Mouse (Mus musculus) cerebellum, adult 11 months (tissue): ENCODE measurements around the gene Scai.
"Not testable (repeated sequence)": the region's sequence is repeated elsewhere in the genome, so short reads cannot be mapped to it uniquely, and the experiment has no call there.

Experiments used
- DNase-seq: peaks from one replicate; pipeline ENCODE4 v3.0.0; 2022

Scai gene

DNA sequence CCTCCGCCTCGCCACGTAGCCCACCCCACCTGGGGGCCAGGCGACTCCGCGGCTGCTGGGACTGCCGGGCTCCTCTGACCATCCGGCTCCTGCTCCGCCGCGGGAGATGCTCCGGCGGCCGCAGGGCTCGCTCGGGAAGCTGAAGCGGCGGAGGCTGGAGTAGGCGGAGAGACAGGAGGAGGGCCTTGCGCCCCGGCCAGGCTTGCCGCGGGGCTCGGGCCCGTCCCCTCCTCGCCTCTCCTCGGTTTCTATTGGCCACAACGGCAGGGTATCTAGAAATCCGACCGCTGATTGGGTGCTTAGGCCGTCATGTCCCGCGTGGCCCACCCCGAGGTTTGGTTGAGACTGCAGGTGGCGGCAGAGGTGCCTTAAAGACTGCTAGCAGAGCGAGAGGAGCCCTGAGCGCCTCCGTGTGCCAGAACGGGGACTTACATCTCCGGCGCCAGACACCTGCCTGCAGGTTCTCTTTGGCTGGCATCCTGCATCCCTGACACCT, at the start of gene Scai:
Gene Scai, minus strand, starts transcription at position 174 of the 496 bp plus-strand sequence.
- peak; percentile 99 for DNase-seq

GRCm38 (mm10) chr2:39226731-39227130, 36.2 kb upstream of the Scai start:
- no peak for DNase-seq

DNA sequence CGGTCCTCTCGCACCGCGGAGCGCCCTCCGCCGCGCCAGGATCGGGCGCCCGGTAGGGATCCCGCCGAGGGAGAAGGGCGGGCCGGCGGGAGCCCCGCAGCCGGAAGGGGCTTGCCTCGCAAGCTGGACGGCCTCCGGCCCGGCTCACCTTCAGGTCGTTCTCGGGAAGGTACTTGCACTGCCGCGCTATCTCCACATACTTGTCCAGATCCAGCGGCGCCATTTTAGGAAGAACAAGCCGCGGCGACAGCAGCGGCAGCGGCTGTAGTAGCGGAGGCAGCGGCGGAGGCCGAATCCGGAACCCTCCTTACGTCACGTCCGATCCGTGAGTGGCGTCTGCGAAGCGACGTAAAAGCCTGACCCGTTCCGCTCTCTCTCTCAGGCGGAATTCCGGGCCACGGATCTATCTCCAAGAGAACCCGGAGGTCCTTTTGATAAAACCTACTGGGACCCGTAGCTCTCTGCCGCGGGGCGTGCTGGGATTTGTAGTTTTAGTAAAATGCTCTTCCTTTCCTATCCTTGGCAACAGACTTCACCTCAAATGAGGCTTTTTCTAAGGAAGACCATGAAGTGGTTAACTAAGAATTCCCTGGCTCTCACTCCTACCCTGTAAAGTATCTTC, 35.6 kb upstream of the Scai start, which contains the start of gene Ppp6c:
Gene Ppp6c, minus strand, starts transcription at position 433 of the 622 bp plus-strand sequence.
- peak; percentile 91 for DNase-seq

DNA sequence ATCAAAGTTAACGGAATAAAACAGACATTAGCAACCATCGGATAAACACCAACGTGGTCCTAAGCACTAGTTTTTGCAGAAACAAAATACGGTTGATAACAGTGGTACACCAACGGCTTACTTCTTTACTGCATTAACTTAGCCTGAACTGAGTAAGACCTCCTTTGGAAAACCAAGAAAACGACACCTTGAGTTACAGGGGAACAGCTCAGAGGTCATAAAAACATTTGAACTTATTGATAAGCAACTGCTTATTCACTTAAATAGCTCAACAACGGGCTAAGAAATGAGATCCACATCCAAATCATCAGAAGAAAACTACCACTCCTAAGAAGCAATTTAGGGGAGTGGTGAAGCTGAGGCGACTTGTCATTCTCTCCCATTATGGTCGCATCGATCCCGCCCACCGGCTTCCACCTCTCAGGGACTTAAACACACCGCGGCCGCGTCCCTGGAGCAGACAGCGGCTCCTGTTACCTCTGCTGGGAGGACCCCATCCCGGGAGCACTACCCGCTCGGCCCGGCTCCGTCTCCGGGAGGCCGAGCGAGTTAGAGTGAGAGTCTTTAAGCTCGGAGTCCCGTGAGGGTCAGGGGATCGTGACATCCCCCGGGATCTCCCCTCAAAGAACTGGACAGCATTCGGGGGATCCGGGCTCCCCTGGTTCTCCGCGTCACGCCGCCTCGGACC, 34.9 kb upstream of the Scai start:
- DNase-seq: not testable (repeated sequence)

DNA sequence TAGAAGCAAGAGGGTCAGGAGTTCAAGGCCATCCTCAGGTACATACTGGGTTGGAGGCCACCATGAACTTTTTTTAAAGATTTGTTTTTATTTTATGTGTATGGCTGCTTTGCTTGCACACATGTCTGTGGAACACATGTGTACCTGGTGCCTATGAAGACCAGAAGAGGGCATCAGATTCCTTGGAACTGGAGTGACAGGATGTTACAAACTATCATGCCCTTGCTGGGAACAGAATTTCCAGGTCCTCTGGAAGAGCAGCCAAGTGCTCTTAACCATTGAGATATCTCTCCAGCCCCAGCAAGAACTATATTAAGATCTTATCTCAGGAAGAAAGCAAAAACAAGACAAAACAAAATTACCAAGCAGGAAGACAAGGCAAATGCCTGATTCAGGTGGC, 34.1 kb upstream of the Scai start:
- no peak for DNase-seq

DNA sequence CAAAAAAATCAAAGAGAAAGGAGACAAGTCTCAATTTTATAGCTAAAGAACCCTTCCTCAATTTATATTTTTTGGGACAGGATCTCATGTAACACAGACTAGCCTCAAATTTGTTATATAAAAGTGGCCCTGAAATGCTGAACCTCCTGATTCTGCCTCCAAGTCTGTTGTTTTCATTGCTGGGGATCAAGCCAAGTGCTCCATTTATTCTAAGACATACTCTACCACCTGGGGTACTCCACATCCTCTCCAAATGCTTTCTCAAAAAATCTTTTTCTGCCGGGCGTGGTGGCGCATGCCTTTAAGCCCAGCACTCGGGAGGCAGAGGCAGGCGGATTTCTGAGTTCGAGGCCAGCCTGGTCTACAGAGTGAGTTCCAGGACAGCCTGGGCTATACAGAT, 29.5 kb upstream of the Scai start:
- no peak for DNase-seq

DNA sequence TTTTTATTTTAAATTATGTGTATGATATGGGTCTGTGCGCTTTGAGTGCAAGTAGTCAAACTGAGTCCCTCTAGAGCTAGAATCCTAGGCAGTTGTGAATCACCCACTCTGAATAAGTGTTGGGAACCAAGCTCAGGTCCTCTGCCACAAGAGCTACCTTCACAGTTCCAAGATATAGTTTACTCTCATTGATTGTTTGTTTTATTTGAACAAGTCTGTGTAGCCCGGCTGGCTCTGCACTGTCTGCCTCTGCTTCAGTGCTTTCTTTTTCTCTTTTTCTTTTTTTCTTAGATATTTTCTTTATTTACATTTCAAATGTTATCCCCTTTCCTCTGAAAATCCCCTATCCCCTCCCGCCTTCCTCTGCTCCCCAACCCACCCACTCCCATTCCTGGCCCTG, 28.5 kb upstream of the Scai start:
- no peak for DNase-seq

DNA sequence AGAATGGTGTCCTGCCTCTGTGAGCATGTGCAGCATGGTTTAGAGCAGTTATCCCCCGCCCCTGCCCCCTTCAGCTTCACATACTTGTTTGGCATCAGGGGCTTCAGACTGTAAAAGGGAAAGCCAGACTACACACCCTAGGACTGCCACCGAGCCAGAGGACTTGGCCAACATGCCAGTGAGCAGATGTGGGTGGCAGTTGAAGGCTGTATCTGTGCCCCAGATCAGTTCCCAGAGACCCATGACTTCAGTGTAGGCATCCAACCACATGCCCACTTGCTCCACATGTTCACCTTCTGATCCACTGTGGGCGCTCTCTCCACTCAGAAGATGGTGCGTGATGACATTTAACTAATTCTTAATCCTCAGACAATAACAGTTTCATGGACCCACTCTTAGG, 26.6 kb upstream of the Scai start:
- DNase-seq: no peak

- DNase-seq: no peak
Observed at GRCm38 (mm10) chr2:39210738-39211137, 20.2 kb upstream of the Scai start.

- no peak for DNase-seq
Observed at GRCm38 (mm10) chr2:39203359-39203758, 12.8 kb upstream of the Scai start.

GRCm38 (mm10) chr2:39194809-39195208, 4.3 kb upstream of the Scai start:
- DNase-seq: no peak

GRCm38 (mm10) chr2:39189961-39190560, 473 bp downstream of the Scai start:
- DNase-seq: no peak

GRCm38 (mm10) chr2:39185942-39186341, 4.6 kb downstream of the Scai start:
- no peak for DNase-seq

DNA sequence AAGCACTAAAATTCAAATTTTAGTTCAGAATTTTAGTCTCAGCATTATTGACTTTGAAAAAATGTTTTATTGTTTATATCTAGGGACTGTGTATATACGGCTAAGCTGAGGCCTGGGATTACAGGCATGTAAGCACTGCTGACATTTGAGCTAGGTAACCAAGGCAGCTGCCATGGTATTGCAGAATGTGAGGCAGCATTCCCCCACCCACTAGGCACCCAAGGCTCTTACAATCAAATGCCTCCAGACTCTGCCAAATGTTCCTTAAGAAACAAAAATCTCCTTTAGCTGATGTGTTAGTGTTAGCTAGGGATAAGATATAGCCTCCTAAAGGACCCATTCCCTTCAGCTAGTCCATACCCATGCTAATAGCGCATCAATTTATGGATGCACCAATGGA, 6.9 kb downstream of the Scai start:
- no peak for DNase-seq

- no peak for DNase-seq
Observed at GRCm38 (mm10) chr2:39160996-39161395, 29.5 kb downstream of the Scai start.

DNA sequence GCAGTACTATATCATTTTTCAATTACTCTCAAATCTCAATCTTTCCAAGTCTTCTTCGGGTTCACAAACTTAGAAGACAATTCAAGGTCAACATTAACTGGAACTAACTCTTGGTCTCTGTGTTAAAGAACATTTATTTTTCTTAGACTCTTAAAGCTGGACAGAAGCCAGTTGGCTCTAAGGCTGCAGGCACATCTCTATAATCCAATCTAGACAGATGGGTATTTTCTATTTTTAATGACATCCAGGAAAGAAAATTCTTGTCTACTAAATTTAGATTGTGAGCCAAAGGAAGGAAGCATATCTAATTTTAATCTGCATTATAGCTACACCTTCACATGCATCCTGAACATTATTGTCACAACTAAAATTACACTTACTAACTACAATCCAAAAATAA, 32.6 kb downstream of the Scai start:
- DNase-seq: no peak

DNA sequence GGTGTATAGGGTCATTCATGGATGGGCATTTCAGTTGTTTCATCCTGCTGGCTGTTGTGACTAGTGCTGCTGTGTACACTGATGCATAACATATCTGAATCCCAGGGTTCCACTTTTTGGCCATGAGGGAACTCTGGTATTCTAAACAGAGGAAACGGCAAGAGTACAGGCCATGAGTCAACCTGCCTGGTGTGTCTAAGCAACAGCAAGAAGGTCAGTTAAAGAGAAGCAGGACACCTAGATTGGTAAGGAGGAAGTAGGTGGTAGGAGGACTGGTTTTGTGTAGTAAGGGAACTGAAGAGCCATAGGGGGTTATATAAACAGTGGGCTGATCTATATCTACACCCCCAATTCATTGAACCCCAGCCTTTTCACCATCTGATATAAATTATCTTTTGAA, 33.7 kb downstream of the Scai start:
- DNase-seq: no peak

- DNase-seq: no peak
Observed at GRCm38 (mm10) chr2:39150943-39151342, 39.6 kb downstream of the Scai start.

- no peak for DNase-seq
Observed at GRCm38 (mm10) chr2:39148075-39148474, 42.5 kb downstream of the Scai start.

DNA sequence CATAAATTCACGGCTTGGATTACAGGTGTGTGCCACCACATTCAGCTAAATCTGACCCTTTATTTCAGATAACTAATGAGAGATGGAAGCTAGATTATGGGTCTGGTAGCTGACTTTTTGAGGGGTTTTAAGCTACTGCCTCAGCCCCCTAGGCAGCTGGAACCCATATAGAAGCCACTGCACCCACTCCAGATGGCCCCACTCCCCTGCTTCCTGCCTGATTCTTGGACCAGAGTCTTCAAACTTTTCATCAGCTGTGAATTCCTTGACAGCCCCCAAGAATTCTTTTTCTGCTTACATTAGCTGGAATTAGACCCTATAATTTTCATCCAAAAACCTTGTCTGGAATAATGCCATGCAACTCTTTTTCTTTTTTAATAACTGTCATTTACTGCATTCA, 44.1 kb downstream of the Scai start:
- DNase-seq: no peak

DNA sequence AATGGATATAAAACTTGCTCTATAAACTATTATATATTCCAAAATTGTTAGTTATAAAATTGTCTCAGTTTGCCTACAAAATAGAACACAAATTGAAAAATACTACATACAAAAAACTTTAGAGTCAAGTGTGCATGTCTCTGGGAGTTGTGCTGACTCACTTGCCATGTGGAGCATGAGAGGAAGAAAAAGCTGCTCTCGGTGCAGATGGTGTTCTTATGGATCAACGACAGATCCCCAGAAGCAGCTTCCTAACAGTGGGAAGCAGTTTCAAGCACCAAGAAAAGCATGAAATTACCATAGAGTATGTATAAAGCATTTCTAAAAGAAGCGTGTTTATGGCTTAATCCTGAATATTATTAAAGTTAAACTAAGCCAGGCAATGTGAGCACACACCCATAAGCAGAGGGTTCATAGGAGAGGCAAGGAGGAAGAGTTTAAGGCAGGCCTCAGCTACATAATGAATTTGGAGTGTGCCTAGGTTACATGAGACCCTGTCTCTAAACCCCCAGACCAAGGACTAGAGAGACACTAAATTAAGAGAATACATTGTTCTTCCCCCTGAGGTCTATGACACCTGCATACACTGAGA, 48.1 kb downstream of the Scai start:
- no peak for DNase-seq

DNA sequence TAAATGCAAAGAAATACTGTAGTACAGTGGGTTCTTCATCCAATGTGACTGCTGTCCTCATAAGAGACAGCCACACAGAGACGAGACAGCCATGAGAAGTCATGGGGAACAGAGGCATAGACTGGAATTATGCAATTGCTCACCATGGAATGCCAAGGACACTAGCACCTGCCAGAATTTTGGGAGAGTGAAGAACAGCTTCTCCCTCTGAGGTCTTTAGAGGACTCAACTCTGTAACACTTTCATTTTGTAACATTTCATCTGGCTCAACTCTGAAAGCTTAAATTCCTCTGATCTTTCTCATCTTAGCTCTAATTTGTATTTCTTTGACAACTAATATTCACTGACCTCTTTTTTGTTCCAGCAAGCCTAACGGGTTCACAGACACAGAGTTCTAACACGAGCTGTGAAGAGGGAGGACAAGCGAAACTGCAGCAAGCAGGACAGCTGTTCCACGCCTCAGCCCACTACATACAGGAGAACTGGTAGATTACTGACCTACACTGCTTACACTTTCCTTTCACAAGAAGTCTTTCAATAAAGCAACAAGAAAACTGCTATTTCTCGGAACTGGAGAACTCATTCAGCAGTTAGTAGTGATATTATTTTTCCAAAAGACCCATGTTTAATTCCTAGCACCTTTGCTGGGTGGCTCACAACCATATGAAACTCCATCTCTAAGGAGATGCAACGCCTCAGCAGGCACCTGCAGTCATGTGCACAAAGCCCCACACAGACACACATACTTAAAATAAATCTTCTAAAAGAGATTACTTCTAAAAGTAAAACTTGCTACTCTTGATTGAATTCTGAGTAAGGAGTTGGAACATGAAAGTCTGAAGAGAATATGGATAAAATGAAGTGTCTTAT, 49.7 kb downstream of the Scai start:
- peak; percentile 16 for DNase-seq
